Mouse (Mus musculus): ENCODE results near the gene Glcci1. TPM values are rescaled to one million over a fixed set of nuclear protein-coding genes. Genes with fewer than 3 reads are reported as not detected.
"Not testable (repeated sequence)": the region's sequence is repeated elsewhere in the genome, so short reads cannot be mapped to it uniquely, and the experiment has no call there.

Glcci1 gene
- polyA plus RNA-seq, 1 experiment from 2014 or later: 5.2 TPM

GRCm38 (mm10) chr6:8512416-8512815 lies 3.0 kb downstream of the Glcci1 start:
- no peak for ATAC-seq (replicated peaks; ENCODE audit: insufficient number of reproducible peaks, insufficient read depth, low FRiP score, low read depth)
- no peaks in the 10 kb centered on the region for H3K36me3 ChIP-seq
- peak overlapping the region; percentile 72 for H3K4me3 ChIP-seq
- peaks cover 22% of the 10 kb centered on the region for H3K4me1 ChIP-seq (replicated peaks)
- WGBS: 27% methylated on average over 8 of the region's 8 CpGs
- H3K27me3 ChIP-seq: no peaks in the 10 kb centered on the region
- no peaks in the 10 kb centered on the region for H3K9me3 ChIP-seq (replicated peaks)
- H3K27ac ChIP-seq: no peak overlapping the region
- no peak overlapping the region; the same call in 1 of the 2 replicates for H3K9ac ChIP-seq
- H3K4me2 ChIP-seq: peak overlapping the region; percentile 80

- Histone ChIP-seq H3K4me1 (replicated peaks) (no peaks in the 10 kb centered on the region), H3K27ac (no peak overlapping the region), H3K36me3 (no peaks in the 10 kb centered on the region), H3K9ac (no peak overlapping the region), H3K4me2 (no peak overlapping the region), H3K9me3 (replicated peaks) (no peaks in the 10 kb centered on the region), H3K27me3 (no peaks in the 10 kb centered on the region), H3K4me3 (no peak overlapping the region)
- 79% methylated on average over 3 of the region's 3 CpGs for WGBS
- ATAC-seq (replicated peaks; ENCODE audit: insufficient number of reproducible peaks, insufficient read depth, low FRiP score, low read depth): no peak
Measured at GRCm38 (mm10) chr6:8519687-8520086, 10.3 kb downstream of the Glcci1 start.

GRCm38 (mm10) chr6:8521231-8521630 lies 11.8 kb downstream of the Glcci1 start:
- WGBS: 93% methylated on average over 4 of the region's 4 CpGs
- Histone ChIP-seq H3K36me3 (no peaks in the 10 kb centered on the region), H3K9ac (no peak overlapping the region), H3K4me1 (replicated peaks) (no peaks in the 10 kb centered on the region), H3K27ac (no peak overlapping the region), H3K9me3 (replicated peaks) (no peaks in the 10 kb centered on the region), H3K27me3 (no peaks in the 10 kb centered on the region), H3K4me2 (no peak overlapping the region), H3K4me3 (no peak overlapping the region)
- no peak for ATAC-seq (replicated peaks; ENCODE audit: insufficient number of reproducible peaks, insufficient read depth, low FRiP score, low read depth)

GRCm38 (mm10) chr6:8524717-8525116 lies 15.3 kb downstream of the Glcci1 start:
- H3K27ac ChIP-seq: no peak overlapping the region
- no peak overlapping the region for H3K4me2 ChIP-seq
- no peak overlapping the region for H3K4me3 ChIP-seq
- no peaks in the 10 kb centered on the region for H3K27me3 ChIP-seq
- no peak overlapping the region for H3K9ac ChIP-seq
- no peaks in the 10 kb centered on the region for H3K9me3 ChIP-seq (replicated peaks)
- no peaks in the 10 kb centered on the region for H3K4me1 ChIP-seq (replicated peaks)
- ATAC-seq (replicated peaks; ENCODE audit: insufficient number of reproducible peaks, insufficient read depth, low FRiP score, low read depth): no peak
- H3K36me3 ChIP-seq: no peaks in the 10 kb centered on the region
- 86% methylated on average over 5 of the region's 5 CpGs for WGBS

GRCm38 (mm10) chr6:8531104-8531894 lies 21.9 kb downstream of the Glcci1 start:
- H3K27me3 ChIP-seq: no peaks in the 10 kb centered on the region
- H3K9me3 ChIP-seq (replicated peaks): no peaks in the 10 kb centered on the region
- ATAC-seq (replicated peaks; ENCODE audit: insufficient number of reproducible peaks, insufficient read depth, low FRiP score, low read depth): no peak
- peaks cover 4% of the 10 kb centered on the region; the same call in 1 of the 2 replicates for H3K4me1 ChIP-seq (replicated peaks)
- H3K4me2 ChIP-seq: no peak overlapping the region
- no peak overlapping the region for H3K4me3 ChIP-seq
- H3K36me3 ChIP-seq: no peaks in the 10 kb centered on the region
- 47% methylated on average over 4 of the region's 4 CpGs for WGBS
- H3K27ac ChIP-seq: no peak overlapping the region
- H3K9ac ChIP-seq: no peak overlapping the region

DNA sequence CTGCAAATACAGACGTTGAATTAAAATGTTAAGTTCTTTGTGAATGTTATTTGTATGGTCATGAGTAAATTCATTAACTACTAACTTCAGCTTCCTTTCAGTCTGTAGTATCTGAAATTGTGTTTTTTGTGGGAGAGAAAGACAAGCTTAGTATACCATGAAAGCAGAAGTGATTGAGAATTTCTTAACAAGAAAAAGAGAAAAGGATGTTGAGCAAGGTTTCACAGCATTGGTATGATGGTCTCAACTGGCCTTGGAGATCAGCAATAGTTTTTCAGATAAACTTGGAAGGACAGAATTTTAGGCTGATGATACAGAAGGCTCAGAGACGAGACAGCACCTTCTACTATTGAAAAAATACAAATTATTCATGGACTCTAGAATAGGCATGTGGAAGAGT lies 27.5 kb downstream of the Glcci1 start:
- H3K4me2 ChIP-seq: no peak overlapping the region
- H3K9me3 ChIP-seq (replicated peaks): no peaks in the 10 kb centered on the region
- H3K36me3 ChIP-seq: no peaks in the 10 kb centered on the region
- no peak overlapping the region for H3K27ac ChIP-seq
- 79% methylated on average over 2 of the region's 2 CpGs for WGBS
- no peak overlapping the region for H3K9ac ChIP-seq
- H3K4me3 ChIP-seq: no peak overlapping the region
- H3K4me1 ChIP-seq (replicated peaks): no peaks in the 10 kb centered on the region
- H3K27me3 ChIP-seq: no peaks in the 10 kb centered on the region
- no peak for ATAC-seq (replicated peaks; ENCODE audit: insufficient number of reproducible peaks, insufficient read depth, low FRiP score, low read depth)

DNA sequence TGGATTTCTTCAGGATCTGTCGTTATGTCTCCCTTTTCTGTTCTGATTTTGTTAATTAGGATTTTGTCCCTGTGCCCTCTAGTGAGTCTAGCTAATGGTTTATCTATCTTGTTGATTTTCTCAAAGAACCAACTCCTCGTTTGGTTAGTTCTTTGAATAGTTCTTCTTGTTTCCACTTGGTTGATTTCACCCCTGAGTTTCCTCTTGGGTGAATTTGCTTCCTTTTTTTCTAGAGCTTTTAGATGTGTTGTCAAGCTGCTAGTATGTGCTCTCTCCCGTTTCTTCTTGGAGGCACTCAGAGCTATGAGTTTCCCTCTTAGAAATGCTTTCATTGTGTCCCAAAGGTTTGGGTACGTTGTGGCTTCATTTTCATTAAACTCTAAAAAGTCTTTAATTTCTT lies 32.1 kb downstream of the Glcci1 start:
- H3K27ac ChIP-seq; H3K36me3 ChIP-seq; ATAC-seq (replicated peaks; ENCODE audit: insufficient number of reproducible peaks, insufficient read depth, low FRiP score, low read depth); H3K4me2 ChIP-seq; H3K4me1 ChIP-seq (replicated peaks); H3K27me3 ChIP-seq; H3K9ac ChIP-seq; H3K4me3 ChIP-seq; H3K9me3 ChIP-seq (replicated peaks): not testable (repeated sequence)
- WGBS: 90% methylated on average over 4 of the region's 4 CpGs

DNA sequence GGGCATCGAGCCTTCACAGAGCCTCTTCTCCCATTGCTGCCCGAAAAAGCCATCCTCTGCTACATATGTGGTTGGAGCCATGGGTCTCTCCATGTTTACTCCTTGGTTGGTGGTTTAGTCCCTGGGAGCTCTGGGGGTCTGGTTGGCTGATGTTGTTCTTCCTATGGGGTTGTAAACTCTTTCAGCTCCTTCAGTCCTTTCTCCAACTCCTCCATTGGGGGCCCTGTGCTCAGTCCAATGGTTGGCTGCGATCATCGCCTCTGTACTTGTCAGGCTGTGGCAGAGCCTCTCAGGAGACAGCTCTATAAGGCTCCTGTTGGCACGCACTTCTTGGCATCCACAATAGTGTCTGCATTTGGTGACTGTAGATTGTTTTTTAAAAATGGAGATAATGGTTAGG lies 35.4 kb downstream of the Glcci1 start:
- H3K27me3 ChIP-seq: no peaks in the 10 kb centered on the region
- H3K4me3 ChIP-seq: no peak overlapping the region
- H3K4me2 ChIP-seq: no peak overlapping the region
- ATAC-seq (replicated peaks; ENCODE audit: insufficient number of reproducible peaks, insufficient read depth, low FRiP score, low read depth): no peak
- no peaks in the 10 kb centered on the region for H3K4me1 ChIP-seq (replicated peaks)
- peaks cover 5% of the 10 kb centered on the region; the same call in 1 of the 2 replicates for H3K36me3 ChIP-seq
- H3K27ac ChIP-seq: no peak overlapping the region
- H3K9me3 ChIP-seq (replicated peaks): no peaks in the 10 kb centered on the region
- H3K9ac ChIP-seq: no peak overlapping the region
- WGBS: 93% methylated on average over 5 of the region's 5 CpGs

GRCm38 (mm10) chr6:8545780-8546179 lies 36.4 kb downstream of the Glcci1 start:
- Histone ChIP-seq H3K27ac (no peak overlapping the region), H3K4me1 (replicated peaks) (no peaks in the 10 kb centered on the region), H3K4me3 (no peak overlapping the region), H3K27me3 (no peaks in the 10 kb centered on the region), H3K9ac (no peak overlapping the region), H3K36me3 (peaks cover 5% of the 10 kb centered on the region; the same call in 1 of the 2 replicates), H3K4me2 (no peak overlapping the region), H3K9me3 (replicated peaks) (no peaks in the 10 kb centered on the region)
- 91% methylated on average over 7 of the region's 7 CpGs for WGBS
- no peak for ATAC-seq (replicated peaks; ENCODE audit: insufficient number of reproducible peaks, insufficient read depth, low FRiP score, low read depth)

DNA sequence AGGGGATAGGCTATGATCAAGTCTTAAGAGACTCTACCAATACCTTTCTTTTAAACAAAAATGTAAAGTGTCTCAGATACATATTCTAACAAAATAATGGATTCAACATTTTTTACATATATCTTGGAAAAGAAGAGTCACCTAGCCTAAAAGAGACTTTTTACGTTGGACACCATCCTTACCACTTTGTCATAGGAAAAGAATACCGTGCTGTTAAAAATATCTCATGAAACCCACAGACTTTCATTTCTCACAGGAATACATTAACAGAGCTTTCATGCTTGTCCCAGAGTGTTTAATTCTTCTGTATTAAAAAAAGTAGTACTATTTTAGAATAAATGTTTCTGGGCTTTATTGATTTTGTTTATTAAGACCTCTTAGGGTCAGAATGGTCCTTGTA lies 41.8 kb downstream of the Glcci1 start:
- no peaks in the 10 kb centered on the region for H3K27me3 ChIP-seq
- H3K36me3 ChIP-seq: no peaks in the 10 kb centered on the region
- H3K9me3 ChIP-seq (replicated peaks): no peaks in the 10 kb centered on the region; the same call in 1 of the 2 replicates
- no peak overlapping the region for H3K27ac ChIP-seq
- no peak for ATAC-seq (replicated peaks; ENCODE audit: insufficient number of reproducible peaks, insufficient read depth, low FRiP score, low read depth)
- no peaks in the 10 kb centered on the region for H3K4me1 ChIP-seq (replicated peaks)
- no peak overlapping the region for H3K4me3 ChIP-seq
- H3K4me2 ChIP-seq: no peak overlapping the region
- 90% methylated on average over 2 of the region's 2 CpGs for WGBS
- H3K9ac ChIP-seq: no peak overlapping the region

- no peak overlapping the region for H3K9ac ChIP-seq
- H3K4me2 ChIP-seq: no peak overlapping the region
- no peaks in the 10 kb centered on the region for H3K36me3 ChIP-seq
- no peak overlapping the region for H3K27ac ChIP-seq
- no peak overlapping the region for H3K4me3 ChIP-seq
- no peaks in the 10 kb centered on the region; the same call in 1 of the 2 replicates for H3K9me3 ChIP-seq (replicated peaks)
- no peaks in the 10 kb centered on the region for H3K4me1 ChIP-seq (replicated peaks)
- 92% methylated on average over 5 of the region's 5 CpGs for WGBS
- no peak for ATAC-seq (replicated peaks; ENCODE audit: insufficient number of reproducible peaks, insufficient read depth, low FRiP score, low read depth)
- no peaks in the 10 kb centered on the region for H3K27me3 ChIP-seq
Measured at GRCm38 (mm10) chr6:8556849-8557571, 47.6 kb downstream of the Glcci1 start.
